Mouse (Mus musculus): Measurements from ENCODE around the gene Lrrc46.

DNA sequence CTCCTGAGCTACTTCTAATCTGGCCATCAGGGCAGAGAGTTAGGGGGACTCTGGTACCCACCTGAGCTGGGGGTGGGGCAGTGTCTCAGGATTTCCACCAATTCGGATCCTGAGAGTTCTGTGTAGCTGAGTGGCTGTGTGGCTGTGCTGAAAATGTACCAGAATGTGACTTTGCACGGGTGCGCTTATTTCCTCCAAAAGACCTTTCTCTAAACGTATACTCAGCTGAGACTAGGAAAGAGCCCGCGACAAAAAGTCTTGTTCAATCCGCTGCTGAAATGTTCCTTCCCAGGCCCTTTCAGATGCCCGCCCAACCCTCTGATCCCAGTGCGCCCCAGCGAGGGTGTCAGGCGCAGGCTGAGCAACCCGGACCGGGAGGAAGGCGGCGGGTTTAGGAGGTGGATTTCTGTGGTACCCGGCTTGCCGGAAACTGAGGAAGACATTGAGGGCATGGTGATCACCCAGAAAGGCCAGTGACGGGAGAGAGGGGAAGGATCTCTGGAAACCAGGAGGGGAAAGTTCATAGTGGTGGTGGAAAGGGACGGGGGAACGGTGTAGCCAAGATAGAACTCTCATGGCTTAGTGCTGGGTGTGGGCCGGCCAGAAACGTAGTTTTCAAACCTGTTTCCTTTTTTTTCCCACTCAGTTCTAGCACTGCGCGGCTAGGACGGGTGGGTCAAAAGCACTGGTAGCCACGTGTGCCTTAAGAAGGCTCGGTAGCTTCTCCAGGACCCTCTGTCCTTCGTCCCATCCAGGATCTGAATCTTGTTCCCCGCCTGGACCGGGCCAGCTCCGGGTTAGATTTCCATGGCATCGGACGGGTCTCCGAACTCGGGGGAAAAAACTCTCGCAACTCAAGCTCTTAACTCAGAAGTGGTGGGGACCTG, 23.3 kb downstream of the Lrrc46 start:
- TF ChIP-seq CTCF (IDR thresholded peaks at IDR 0.05; ENCODE audit: control insufficient read depth, insufficient read depth, insufficient replicate concordance, low read depth, low read length) (no peak), POLR2A (IDR thresholded peaks at IDR 0.05; ENCODE audit: control insufficient read depth, low read depth, low read length) (no peak)

All from testis, adult 2 months (tissue).